ENCODE assay signal across 8 mouse cellular contexts in the genomic region with DNA sequence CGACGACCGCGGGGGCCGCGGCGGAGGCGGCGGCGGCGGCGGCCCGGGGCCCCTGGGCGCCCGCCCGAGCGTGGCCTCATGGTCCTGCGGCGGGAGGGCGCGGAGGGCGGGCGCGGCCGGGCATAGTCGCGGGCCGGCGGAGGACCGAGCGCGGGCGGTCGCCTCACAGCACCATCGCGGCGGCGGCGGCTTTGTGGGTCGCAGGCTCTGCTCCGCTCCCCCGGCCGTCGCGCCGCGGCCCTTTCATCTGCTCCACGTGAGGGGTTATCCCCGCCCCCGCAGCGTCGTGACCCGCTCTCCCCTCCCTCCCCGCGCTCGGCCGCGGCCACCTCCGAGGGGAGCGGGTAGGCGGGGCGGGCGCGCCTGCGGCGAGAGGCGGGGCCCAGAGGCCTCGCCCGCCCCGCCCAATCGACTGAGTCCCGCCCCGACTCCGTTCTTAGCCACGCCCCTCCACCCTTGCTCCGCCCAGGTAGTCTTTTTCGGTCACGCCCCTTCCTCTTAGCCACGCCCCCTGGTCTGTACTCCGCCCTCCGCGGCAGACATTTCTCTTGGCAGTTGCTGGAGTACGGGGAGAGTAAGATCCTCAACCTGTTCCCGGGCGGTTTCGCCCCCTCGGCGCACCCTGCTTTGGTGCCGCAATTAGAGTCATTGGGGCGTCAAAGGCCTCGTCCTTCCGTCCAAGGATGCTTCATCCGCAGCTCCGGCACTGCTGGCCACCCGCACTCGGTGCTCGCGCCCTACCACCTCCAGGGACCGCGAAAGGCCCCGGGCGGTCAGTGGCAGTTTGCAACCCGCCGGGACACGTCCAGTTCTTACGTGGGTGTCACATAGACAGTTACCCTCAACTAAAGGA. TPM values are rescaled to one million over a fixed set of nuclear protein-coding genes. Genes with fewer than 3 reads are reported as not detected.
DNase-seq lines count a peak whose midpoint lies in the region; ATAC-seq lines count a peak whose summit lies in the region.

A gene (minus strand): TSS at position 249 of the 853 bp plus-strand sequence.

- ATAC-seq in CD4-positive, CD25-positive, alpha-beta regulatory T cell, adult 4 months: peak; percentile 92
- ATAC-seq in heart, embryonic 16.5 days (replicated peaks; ENCODE audit: extremely low read depth, insufficient read depth, low FRiP score): peak; percentile 95
- ATAC-seq in liver, embryonic 15.5 days (ENCODE audit: insufficient read depth): peak; percentile 88
- peak; percentile 86 for ATAC-seq in neural tube, embryonic 12.5 days (ENCODE audit: low FRiP score, low read depth)

- peak within 1 kb of the TSS; percentile 96 for H3K27ac ChIP-seq in forebrain, embryonic 10.5 days
- H3K27ac ChIP-seq in heart, embryonic 16.5 days (ENCODE audit: low read length): peak within 1 kb of the TSS; percentile 78
- H3K27ac ChIP-seq in liver, embryonic 15.5 days (replicated peaks): peak within 1 kb of the TSS; percentile 61
- no peak within 1 kb of the TSS for H3K27ac ChIP-seq in neural tube, embryonic 12.5 days

- H3K27me3 ChIP-seq in forebrain, embryonic 10.5 days (ENCODE audit: poor library complexity, severe bottlenecking): peaks cover 31% of the 10 kb centered on the region
- H3K27me3 ChIP-seq in heart, embryonic 16.5 days (ENCODE audit: control insufficient read depth, insufficient read depth, low read length): no peaks in the 10 kb centered on the region; the same call in 1 of the 2 replicates
- peaks cover 42% of the 10 kb centered on the region for H3K27me3 ChIP-seq in liver, embryonic 15.5 days
- H3K27me3 ChIP-seq in neural tube, embryonic 12.5 days (replicated peaks): no peaks in the 10 kb centered on the region

- peaks cover 48% of the 10 kb centered on the region for H3K4me1 ChIP-seq in forebrain, embryonic 10.5 days
- H3K4me1 ChIP-seq in heart, embryonic 16.5 days (ENCODE audit: control insufficient read depth, insufficient read depth, low read length): peaks cover 21% of the 10 kb centered on the region
- H3K4me1 ChIP-seq in liver, embryonic 15.5 days (replicated peaks): peaks cover 31% of the 10 kb centered on the region
- peaks cover 27% of the 10 kb centered on the region for H3K4me1 ChIP-seq in neural tube, embryonic 12.5 days

- peak; percentile 79 for DNase-seq in c-Kit-negative CD71-positive TER-119-positive erythroid progenitor cells, embryonic 14.5 days (ENCODE audit: low read depth, low spot score)
- DNase-seq in forebrain, embryonic 10.5 days (ENCODE audit: extremely low spot score, low spot score): peak; percentile 98
- DNase-seq in kidney, postnatal 36 days: peak; percentile 92 to 98
- DNase-seq in telencephalon, adult 2 months (ENCODE audit: low read depth, low spot score): peak; percentile 78

- H3K9ac ChIP-seq in heart, embryonic 16.5 days (ENCODE audit: low read length): peak within 1 kb of the TSS; percentile 92
- peak within 1 kb of the TSS; percentile 67 for H3K9ac ChIP-seq in liver, embryonic 15.5 days
- H3K9ac ChIP-seq in neural tube, embryonic 12.5 days: peak within 1 kb of the TSS; percentile 77

- H3K4me2 ChIP-seq in heart, embryonic 16.5 days (ENCODE audit: low read depth, low read length): peak within 1 kb of the TSS; percentile 82
- H3K4me2 ChIP-seq in liver, embryonic 15.5 days: peak within 1 kb of the TSS; percentile 100
- H3K4me2 ChIP-seq in neural tube, embryonic 12.5 days (replicated peaks): peak within 1 kb of the TSS; percentile 85

- no peaks in the 10 kb centered on the region for H3K9me3 ChIP-seq in forebrain, embryonic 10.5 days
- no peaks in the 10 kb centered on the region for H3K9me3 ChIP-seq in heart, embryonic 16.5 days (replicated peaks; ENCODE audit: control insufficient read depth, low read length)
- no peaks in the 10 kb centered on the region for H3K9me3 ChIP-seq in liver, embryonic 15.5 days (replicated peaks)
- no peaks in the 10 kb centered on the region for H3K9me3 ChIP-seq in neural tube, embryonic 12.5 days

- peak within 1 kb of the TSS; percentile 88 for H3K4me3 ChIP-seq in forebrain, embryonic 10.5 days
- peak within 1 kb of the TSS; percentile 88 for H3K4me3 ChIP-seq in heart, embryonic 16.5 days (ENCODE audit: low read length)
- H3K4me3 ChIP-seq in liver, embryonic 15.5 days (replicated peaks): peak within 1 kb of the TSS; percentile 75
- peak within 1 kb of the TSS; percentile 86 for H3K4me3 ChIP-seq in neural tube, embryonic 12.5 days

- 3% methylated on average over 67 of the region's 106 CpGs for WGBS in forebrain, embryonic 10.5 days
- WGBS in heart, embryonic 16.5 days: under 1% methylated on average over 58 of the region's 106 CpGs
- under 1% methylated on average over 62 of the region's 106 CpGs for WGBS in liver, embryonic 15.5 days (ENCODE audit: insufficient replicate concordance)
- under 1% methylated on average over 88 of the region's 106 CpGs for WGBS in neural tube, embryonic 12.5 days

- no peaks in the 10 kb centered on the region for H3K36me3 ChIP-seq in forebrain, embryonic 10.5 days (replicated peaks)
- H3K36me3 ChIP-seq in heart, embryonic 16.5 days (ENCODE audit: control insufficient read depth, insufficient read depth): no peaks in the 10 kb centered on the region
- H3K36me3 ChIP-seq in liver, embryonic 15.5 days (replicated peaks): no peaks in the 10 kb centered on the region
- no peaks in the 10 kb centered on the region for H3K36me3 ChIP-seq in neural tube, embryonic 12.5 days

RNA-seq across cellular contexts. Expression of the gene that starts here (rescaled TPM):
- 10 to 100 TPM; 21.3 to 24.1 TPM for polyA plus RNA-seq in CD4-positive, CD25-positive, alpha-beta regulatory T cell, adult 4 months (2017; shearing (Covaris generic))
- polyA plus RNA-seq in forebrain, embryonic 10.5 days (2016; fragmentation: Nextera tagmentation; extraction: Ambion mirVana): 11.1 and 11.9 TPM in 2 replicates
- polyA plus RNA-seq in heart, embryonic 16.5 days (2015; fragmentation: Nextera tagmentation; extraction: Ambion mirVana): 6.5 and 7.3 TPM in 2 replicates
- polyA plus RNA-seq in liver, embryonic 15.5 days (2015; fragmentation: Nextera tagmentation; extraction: Ambion mirVana): 2.8 and 3.0 TPM in 2 replicates
- polyA plus RNA-seq in neural tube, embryonic 12.5 days (2016; fragmentation: Nextera tagmentation; extraction: Ambion mirVana): 7.2 and 7.4 TPM in 2 replicates
